Mouse (Mus musculus) cortical plate, adult 2 months (tissue): Measurements from ENCODE around the gene Dab2ip.

Experiments used
- CTCF ChIP-seq: fragments of 200-500 bp; IDR thresholded peaks from 2 replicates; pipeline ENCODE4 v1.5.1; 2011; ENCODE audit warnings: mild to moderate bottlenecking, control low read depth, low read length; ENCODE audit not compliant: insufficient read depth; ENCODE audit errors: extremely low read depth
- POLR2A ChIP-seq: fragments of 200-500 bp; IDR thresholded peaks from 2 replicates; pipeline ENCODE4 v1.6.1; 2011; ENCODE audit warnings: mild to moderate bottlenecking, low read length, control low read depth; ENCODE audit not compliant: insufficient read depth; ENCODE audit errors: extremely low read depth

DNA sequence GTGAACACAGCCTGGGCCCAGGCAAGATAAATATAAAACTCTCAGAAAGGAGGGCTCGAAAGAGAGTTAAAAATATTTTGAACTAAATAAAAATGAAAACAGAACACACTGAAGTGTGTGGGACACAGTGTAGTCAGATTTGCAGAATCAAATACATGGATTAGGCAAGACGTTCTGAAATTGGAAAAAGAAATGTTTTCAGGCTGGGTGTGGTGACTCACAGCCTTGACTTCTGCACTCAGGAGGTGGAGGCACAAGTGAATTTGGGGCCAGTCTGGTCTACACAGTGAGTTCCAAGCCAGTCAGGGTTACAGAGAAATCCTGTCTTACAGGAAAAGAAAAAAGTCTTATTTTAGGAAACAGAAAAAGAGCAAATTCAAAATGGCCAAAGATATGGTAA, 212.5 kb downstream of the Dab2ip start:
- no peak for TF ChIP-seq CTCF
- no peak for TF ChIP-seq POLR2A
